Mouse (Mus musculus) thymus, postnatal 25 days (tissue): ENCODE measurements at regions not wholly inside any gene's neighbourhood (a gene's known extent, or its start where the extent isn't known, plus 50 kb on each side); places are given as distances from the start of the nearest gene placed in this dataset.
A peak's percentile ranks its signal among the peaks of the same experiment; 100 is the strongest.

ENCODE experiments used
- DNase-seq: peaks from one replicate; pipeline ENCODE4 v3.0.0; 2022

DNA sequence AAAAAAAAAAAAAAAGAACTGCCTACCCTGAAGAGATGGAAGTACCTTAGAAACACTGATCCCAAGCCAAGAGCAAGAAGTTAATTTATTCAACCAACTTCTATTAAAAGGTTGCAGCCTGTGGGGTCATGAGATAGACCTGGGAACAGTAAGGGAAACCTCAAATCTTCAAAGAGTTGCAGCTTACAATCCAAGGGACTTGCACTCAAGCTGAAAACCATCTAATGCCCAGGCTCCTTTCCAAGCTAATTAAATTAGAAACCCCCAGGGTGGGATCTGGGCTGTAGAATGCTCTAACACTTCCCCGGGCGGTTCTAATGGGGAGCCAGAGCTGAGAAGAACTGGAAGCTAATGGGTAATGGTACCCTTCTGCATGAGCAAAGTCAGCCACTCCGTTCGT is 278.0 kb downstream of the Hlx start:
- no peak for DNase-seq

DNA sequence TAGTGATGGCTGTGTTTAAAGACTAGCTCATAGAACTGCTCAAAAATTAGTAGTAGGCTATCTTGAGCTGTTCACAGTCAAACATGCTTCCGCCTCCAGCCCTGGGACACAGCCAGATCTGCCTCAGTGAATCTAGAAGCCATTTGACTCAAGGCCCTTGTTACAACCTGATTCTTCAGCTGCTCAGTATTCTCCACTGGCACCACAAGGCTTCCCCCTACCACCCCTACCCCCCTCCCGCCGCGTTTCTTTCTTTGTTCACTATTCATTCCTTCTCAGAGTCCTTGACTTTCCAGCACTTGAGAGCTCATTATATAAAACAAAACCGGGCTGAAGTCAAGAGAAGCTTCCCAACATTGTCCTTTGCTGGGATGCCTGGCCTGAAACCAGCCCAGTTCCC is 278.7 kb downstream of the Hlx start:
- no peak for DNase-seq

DNA sequence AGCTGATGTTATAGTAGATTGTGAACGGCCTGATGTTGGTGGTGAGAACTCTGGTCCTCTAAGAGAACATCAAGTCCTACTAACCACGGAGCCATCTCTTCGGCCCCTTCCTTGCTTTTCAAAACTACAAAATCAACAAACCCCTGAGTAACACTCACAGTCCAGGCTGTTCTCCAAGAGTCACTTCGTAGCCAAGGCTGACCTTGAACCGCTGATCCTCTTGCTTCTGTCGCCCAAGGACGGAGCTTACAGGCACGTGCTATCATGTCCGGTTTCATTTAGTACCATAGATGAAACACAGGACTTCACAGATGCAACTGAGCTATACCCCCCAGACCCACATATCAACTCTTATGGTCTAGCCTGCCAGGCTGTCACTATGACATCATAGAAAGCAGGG is 279.4 kb downstream of the Hlx start:
- no peak for DNase-seq

DNA sequence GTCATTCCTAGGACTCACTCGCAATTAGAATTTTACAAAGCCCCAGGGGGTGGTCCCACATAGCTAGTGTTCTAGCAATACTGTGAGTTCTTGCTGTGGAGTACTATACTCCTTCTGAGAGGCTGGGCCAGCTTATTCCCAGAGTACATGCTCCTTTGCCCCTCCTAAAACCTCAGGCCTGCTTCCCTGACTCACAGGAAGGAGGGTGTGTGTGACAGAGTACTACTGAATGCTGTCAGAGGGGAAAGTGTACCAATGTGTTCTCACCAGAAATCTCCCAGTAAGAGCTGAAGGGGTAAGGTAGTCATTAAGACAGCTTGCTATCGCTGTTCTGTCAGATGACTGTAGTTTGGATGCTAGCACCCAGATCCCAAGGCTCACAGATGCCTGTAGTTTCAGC is 280.7 kb downstream of the Hlx start:
- DNase-seq, result no peak

DNA sequence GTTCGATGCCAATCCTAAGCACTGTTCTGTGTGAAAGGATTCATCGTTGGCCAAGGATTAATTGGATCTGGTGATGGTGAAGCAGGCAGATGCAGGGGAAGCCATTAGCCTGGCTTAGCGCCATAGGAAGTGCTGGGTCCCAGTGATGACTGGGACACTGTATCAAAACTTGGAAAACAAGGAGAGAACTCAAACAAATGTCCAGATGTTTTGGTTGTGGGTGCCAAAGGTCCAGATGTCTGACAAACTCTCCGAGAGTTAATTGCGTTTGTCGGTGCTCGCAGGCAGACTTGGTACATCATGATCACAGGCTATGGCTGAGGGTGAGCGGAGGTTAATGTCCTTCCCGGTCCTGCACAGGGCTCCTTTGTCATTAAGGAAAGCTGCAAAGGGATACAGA is 283.4 kb downstream of the Hlx start:
- no peak for DNase-seq

DNA sequence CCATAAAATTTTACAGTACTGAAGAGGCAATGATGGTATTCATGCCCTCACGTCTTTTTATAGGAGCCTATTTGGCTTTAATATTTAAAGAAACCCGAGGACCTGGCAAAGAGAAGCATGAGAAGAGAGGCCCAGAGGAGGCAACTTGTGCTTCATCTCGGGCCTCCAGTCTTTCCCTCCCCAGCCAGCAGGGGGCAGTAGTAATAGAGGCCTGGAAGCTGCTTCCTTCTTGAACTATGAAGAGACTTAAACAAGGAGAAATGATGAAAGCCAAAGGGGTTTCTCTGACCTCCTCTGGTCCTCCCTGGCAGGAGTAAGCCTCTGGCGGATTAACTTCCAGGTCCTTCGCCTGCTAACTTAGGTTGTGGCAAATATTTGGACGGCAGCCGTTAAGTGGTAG is 284.5 kb downstream of the Hlx start:
- DNase-seq, result peak; percentile 79

DNA sequence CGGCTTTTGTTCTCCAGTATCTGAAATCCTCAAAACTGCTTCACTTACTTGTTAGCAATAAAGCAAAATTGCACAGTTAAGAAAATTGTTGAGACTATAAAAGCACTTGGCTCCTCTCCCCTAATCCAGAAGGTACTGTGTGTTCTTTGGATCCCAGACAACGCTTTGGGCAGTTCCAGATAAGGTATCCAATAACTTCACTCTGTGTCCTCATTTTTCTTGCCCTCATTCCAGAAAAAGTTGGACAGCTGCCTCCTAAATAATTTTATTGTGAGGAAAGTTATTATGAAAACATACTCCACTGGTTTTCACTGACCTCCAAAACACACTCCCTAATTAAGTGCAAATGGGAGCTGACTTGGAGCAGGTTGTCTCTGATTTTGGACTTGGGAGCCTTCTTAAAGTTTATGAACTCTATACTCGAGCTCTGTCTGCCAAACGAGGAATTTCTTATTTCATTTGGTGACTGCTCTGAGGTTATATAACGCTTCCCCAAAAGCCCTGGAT is 285.2 kb downstream of the Hlx start:
- no peak for DNase-seq

DNA sequence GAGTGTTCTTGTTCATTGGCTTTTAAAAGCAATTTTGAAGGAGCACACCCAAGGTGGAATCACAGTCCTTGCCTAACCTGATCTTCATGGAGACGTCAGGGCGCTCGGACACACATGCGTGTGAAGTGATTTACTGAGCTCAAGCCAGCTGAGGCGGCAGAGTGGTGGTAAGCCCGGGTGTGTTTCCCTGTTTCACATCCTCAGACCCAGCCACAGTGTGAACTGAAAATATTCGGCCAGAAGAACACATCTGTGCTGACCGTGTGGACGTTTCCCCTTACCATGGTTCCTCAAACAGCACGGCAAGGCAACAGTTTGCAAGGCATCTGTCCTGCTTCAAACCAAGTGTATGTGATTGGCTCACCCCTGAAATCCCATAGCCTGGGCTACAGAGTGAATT is 288.2 kb downstream of the Hlx start:
- no peak for DNase-seq

DNA sequence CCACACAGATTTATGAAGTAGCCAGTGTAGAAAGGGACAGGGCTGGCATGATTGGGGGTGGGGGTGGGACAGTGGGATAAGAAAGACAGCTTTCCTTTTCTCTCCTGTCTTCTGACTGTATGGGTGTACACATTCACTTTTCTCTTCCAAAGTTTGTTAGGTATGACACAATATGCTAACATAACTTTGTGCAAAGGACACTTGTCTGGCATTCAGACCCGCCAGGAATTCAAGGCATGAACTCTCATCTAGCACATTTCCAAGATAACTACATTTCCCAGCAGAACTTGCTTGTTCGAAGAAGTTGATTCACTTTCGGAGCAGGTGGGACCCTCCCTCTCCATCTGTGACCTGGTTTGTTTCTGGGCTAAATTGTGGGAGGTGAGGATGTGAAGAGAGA is 289.7 kb downstream of the Hlx start:
- DNase-seq, result no peak

DNA sequence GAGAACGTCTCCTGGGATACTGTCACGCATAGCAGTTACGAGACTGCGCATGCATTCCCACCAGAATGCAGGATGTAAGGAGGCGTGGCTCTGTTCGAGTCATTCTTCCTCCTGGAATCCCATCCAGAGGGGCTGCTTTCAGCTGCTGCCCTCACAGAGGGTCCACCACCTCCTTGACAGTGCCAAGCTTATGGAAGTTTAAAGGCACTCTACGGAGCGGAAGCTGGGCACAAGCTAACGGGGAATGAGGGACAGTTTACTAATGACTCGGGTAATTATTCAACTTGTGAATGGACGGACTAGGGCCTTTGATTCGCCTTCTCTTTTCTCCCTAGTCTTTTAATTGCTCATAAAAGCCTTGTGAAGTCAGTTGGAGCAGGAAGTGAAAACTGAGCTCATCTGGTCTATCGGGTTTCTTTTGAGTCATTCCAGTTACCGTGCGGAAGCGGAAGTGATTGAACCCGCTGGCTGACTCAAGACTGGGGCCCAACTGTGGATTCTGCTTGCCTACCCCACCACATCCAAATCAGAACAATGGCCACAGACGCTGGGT is 291.3 kb downstream of the Hlx start:
- DNase-seq, result peak; percentile 36

DNA sequence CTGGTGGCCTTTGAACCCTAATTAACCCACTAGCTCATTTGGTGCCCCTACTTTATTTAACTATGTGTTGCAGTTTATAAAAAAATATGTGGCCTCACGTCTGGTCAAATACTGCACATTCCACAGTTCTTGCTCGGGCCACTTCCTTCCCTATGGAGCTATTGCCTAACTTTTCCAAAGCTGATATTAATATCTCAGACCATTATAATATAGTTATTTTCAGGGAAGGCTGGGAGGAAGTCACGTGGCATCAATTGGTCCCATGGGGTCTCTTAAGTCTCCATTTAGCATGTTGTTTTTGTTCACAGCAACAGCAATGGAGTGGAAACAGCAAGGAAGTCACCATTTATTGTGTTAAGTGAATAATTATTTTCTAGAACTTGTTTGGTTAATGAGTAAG is 292.9 kb downstream of the Hlx start:
- no peak for DNase-seq

DNA sequence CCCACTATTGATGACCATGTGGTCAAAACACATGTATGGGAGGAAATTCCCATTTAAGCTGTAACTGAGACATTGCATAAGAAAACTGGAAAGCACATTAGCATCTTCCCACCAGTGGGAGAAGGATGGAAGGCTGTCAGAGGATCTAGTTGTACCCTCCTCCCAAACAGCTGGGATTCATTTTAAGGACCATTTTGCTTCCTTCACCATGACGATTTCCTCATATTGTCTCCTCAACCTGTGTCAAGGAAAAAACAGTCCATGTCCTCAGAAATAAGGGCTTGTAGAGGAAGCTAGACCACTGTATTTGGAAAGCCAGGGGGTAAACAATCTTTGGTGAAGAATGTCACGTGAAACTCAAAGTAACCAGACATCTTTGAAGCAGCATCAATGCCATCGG is 296.0 kb downstream of the Hlx start:
- DNase-seq, result no peak

DNA sequence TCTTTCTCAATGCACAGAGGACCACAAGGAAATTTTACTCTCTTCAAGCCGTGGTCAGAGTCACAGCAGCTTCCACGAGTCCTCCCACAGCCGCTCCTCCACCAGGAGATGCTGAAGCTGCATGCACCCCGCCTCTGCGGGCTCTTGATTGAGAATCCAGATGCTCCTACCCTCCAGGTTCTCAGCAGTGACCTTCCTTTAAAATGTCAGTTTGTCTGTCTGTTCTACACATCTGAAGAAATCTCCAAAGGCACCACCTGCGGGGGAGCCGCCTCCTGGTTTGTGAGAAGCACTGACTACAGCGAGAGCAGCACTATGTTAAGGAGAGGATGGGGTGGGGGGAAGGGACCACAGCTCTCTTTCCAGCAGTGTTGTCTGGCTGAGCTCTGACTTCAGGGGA is 303.8 kb downstream of the Hlx start:
- no peak for DNase-seq

DNA sequence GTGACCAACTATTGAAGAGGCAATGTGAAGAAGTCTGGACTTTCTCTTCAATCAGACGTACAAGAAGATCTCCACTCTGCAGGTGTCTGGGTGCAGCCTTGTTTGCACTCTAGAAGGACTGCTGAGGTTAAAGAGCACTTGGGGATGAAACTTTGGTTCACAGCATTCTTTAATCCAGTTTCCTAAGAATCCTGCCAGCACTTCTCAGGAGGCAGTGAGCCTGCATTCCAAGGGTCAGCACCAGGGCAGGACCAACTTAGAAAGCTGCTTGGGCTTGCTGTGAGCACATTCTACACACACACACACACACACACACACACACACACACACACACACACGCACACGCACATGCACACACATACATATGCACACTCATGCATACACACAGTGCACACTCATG is 304.4 kb downstream of the Hlx start:
- no peak for DNase-seq

DNA sequence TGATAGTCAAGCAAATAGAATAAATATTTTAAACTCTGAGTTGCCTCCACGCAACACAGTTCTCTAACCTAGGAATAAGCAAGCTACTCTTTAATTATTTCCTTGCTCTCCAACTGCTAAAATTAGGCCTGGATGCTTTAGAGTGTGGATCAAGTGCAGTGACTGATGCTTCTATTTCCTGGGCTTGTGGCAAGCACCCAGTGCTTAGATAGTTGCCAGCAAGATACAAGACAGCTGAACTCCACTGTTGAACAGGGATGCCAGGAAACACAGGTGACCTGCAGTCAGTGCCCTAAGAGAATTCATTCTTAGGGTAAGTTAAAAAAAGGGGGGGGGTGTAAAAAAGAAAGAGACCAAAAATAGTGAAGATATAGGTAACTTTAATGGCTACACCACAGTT is 306.7 kb downstream of the Hlx start:
- DNase-seq, result no peak

DNA sequence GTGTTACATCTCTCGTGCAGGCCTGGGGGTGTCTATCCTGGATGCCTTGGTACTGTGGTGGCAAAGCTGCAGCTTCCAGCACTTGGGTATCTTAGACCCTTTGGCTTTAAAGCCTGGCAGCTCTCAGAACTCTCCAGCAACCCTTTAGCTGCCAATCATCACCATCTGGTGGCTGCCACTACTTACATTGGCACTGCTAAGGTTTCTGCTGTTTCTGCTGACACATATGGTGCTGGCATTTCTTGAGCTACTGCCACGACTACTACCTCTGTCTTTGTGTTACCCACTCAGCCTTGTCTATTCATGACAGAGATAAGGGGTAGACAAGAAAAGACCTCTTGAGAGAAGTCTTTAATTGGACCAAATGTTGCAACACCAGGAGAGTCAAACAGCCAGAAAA is 308.4 kb downstream of the Hlx start:
- DNase-seq, result no peak

DNA sequence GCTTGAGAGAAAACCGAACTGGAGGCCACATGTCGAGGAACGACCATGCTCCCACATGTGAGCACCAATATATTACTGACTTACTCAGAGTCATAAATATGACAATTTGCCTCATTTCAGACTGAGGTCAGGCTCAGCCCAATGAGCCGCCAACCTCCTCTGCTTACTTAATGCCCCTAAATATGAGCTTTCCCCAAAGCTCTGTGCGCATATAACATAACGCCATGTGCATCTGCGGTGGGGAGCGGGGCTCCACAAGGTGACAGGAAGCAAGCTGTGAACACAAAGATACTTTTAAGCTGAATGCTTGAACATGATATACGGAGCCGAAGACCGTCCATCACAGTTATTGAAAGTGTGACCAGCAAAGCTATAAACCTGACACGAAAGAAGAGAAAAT is 319.8 kb downstream of the Hlx start:
- peak; percentile 57 for DNase-seq

DNA sequence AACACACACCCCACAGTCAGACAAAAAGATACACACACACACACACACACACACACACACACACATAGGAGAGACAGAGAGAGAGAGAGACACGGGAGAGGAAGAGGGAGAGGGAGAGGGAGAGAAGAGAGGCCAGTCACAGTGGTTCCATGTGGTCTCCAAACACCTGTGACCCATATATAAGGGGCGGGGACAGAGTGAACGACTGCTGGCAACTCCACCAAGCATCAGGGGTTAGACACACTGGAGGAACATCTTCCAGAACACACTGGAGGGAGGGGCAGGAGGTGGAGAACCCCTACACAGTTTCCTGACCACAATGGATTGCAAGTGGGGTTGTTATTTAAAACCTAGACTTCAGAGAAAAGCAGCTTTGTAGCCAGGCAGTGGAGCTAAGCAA is 321.4 kb downstream of the Hlx start:
- DNase-seq, result peak; percentile 63

DNA sequence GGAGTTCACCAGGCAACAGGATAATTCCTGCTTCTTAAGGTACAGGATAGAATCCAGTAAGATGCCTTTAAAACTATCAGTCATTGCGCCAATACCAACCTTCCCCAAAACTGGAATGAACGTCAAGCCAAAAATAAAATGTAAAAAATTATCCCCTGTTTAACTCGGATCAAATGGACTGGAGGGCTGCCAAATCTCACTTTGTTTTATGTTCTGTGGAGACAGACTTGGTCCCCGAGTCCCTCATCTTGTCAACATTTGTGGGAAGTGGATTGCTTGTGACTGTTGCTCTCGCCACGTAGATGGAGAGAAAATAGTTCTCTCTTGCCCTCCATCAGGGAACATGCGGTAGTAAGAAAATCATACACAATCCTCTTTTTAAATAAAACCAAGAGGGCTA is 322.4 kb downstream of the Hlx start:
- no peak for DNase-seq

DNA sequence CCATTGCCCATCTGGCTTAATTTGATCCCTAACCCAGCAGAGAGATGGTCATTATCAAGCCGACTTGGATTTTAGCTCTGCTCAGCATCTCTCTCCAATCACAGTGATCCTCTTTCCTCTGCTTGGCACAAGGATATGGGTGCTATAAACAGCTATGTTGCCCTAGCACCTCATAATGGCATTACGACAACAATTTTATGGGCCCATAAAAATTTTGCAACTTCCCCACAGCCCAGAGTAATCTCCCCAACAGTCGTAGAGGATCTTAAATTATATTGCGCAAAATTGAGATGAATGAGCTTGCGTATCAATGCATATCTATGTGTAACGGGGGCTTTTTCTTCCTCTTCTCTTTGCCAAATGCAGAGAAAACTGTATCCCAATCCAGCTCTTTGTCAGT is 329.4 kb downstream of the Hlx start:
- DNase-seq, result no peak

DNA sequence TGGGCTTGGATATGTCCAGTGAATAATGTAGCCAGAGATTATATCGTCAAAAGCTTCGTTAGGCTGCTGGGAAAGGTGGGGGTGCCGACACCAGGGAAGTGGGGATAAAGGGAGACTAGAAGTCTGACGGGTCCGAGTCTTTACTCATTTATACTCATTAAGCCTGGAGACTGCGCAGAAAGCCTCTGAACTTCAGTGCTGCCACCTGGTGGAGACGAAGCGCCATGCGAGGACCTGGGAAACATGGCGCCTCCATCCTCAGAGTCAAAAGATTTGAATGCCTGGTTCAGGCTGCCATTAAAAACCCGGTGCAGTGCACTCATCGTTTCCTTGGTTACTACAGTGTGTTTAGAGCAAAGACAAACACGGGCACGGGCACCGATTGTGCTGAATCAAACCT is 337.2 kb downstream of the Hlx start:
- DNase-seq, result peak; percentile 67

DNA sequence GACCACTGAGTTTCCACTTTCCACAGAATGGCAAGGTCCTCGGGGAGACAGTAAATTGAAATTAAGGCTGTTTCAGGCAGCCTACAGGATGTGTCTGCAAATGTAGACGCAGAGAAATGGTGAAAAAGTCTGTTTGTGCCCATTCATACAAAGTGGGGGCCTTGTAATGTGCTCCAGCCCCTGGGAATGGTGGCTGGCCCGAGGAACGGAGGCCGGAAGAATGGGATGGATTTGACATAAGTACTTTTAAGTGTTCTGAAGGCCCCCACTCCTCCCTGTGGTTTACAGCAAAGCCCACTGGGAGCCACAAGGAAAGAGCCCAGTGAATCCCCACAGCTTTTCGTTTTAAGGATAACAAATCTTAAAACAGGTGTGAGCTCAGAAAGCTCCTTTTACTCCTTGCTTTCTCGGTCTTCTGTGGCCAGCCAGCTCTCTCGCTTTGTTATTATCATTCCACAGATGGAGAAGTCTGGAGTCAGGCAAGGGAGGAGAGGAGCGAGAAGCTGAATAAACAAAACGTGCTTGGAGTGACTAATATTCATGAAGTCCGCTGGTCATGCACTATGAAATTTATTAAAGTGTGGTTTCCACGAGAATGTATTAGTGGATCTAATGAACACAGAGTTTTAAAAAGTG is 337.7 kb downstream of the Hlx start:
- no peak for DNase-seq

DNA sequence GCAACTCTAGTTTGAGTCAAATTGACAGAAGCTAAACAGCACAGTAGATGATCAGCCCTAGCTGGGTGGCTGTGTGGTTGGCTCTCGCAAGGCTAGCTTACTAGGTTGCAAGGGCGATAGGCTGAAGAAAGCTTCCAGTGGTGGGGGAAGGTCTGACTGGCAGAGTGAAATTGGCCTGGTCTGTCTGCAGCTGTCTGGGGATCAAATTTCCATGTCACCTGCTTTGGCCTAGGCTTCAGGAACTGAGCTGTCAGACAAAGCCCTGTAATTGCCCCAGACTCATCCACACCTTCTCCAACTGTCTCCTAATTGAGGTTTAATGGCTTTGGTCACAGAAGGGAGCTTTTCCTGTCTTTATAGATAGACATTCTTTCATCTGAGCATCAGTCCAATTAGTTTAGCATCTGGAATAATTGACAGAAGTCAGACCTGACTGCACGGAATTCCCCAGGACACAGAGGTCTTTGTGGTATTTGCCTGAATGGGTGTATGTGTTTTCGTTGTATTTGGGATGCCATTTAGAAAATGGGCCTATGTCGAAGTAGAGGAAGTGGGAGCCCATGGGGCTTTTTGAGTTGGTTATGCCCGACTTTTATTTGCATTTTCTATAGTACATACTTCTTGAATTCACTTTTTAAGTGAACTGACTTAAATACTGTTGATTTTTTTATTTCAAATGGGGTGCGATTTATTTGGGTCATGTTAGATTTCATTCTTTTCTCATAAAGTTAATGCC is 348.2 kb downstream of the Hlx start:
- no peak for DNase-seq

DNA sequence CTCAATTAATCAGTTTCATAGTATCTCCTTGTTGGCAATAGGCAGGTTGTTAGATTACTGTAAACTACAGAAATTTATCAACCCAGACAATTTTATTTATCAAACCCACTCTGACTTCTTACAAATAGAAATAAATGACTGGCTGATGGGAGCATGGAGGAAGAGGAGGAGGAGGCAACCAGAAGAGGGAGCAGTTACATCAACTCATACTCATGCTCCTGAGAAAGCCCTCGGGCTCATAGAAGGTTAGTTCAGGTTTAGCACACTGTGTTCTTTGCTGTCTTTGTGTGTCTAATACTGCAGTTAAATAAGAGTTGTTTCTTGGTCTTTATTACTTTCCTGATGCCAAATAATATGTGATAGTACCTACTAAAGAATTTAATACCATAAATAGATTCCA is 344.6 kb upstream of the 1700056E22Rik start:
- no peak for DNase-seq

DNA sequence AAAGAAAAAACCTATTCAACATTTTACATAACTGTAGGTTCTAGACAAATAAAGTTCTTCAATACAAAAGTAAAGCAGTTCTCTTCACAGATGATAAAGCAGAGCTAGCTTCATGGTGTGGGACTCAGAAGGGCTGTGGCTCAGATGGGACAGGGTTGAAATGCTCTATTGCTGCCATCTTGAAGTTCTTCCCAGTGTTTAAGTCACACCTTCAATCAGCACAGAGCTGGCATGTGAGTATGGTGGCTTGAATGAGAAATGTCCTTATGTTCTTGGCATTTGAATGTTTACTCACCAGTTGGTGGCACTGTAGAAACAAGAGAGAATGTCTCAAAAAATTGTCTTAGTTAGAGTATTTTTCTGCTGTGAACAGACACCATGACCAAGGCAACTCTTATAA is 330.9 kb upstream of the 1700056E22Rik start:
- DNase-seq, result no peak
